Mouse (Mus musculus) small intestine, adult 2 months (tissue): ENCODE measurements at regions not wholly inside any gene's neighbourhood (a gene's known extent, or its start where the extent isn't known, plus 50 kb on each side); places are given as distances from the start of the nearest gene placed in this dataset.

Experiments
- CTCF ChIP-seq: fragments of 200-500 bp; IDR thresholded peaks from 2 replicates; pipeline ENCODE4 v1.5.1; 2012; ENCODE audit warnings: low read depth, mild to moderate bottlenecking, control low read depth, inconsistent platforms, low read length, moderate library complexity, mixed read lengths; ENCODE audit not compliant: insufficient replicate concordance, insufficient read length; ENCODE audit errors: extremely low read depth
- POLR2A ChIP-seq: fragments of 200-500 bp; IDR thresholded peaks from 2 replicates; pipeline ENCODE4 v1.6.1; 2012; ENCODE audit warnings: low read depth, mild to moderate bottlenecking, control low read depth, inconsistent platforms, low read length, moderate library complexity

GRCm38 (mm10) chr3:150119866-150120265 is 1129.5 kb upstream of the Adgrl2 start:
- TF ChIP-seq CTCF, result no peak
- no peak for TF ChIP-seq POLR2A
